Mouse (Mus musculus) neutrophil, adult 83 days (primary cell): ENCODE measurements around the gene Adprm. TPM values are rescaled to one million over a fixed set of nuclear protein-coding genes. Genes with fewer than 3 reads are reported as not detected.

ENCODE experiments used
- total RNA-seq, 2 experiments: library from RNA; stranded (reverse); gene quantifications; one replicate each; pipeline ENCODE4 v1.2.4; 2023

Gene Adprm
- 10 to 100 TPM; 22.6 TPM for total RNA-seq

GRCm38 (mm10) chr11:67052321-67052952 lies at the start of gene Adprm, which contains the start of gene Sco1:
Gene Adprm (minus strand): TSS chr11:67052594.
Gene Sco1 (plus strand): TSS chr11:67052670.

GRCm38 (mm10) chr11:67078000-67078399 lies 25.6 kb upstream of the Adprm start, which contains the start of gene Myh3:
Gene Myh3 (plus strand): TSS chr11:67078300.

GRCm38 (mm10) chr11:67024867-67025477 lies 27.4 kb downstream of the Adprm start, which contains the start of gene Tmem220:
Gene Tmem220 (plus strand): TSS chr11:67025154.

Other genes starting within 250 kb of the Adprm start
- gene Pirt, start 140.6 kb downstream of the Adprm start, total RNA-seq: not detected
- gene Tmem238l, start 96.0 kb downstream of the Adprm start, total RNA-seq: not detected
- 1 to 10 TPM; 1.1 to 1.6 TPM for gene Tmem220, start 27.4 kb downstream of the Adprm start, total RNA-seq
- gene Sco1, start 76 bp upstream of the Adprm start, total RNA-seq: 1 to 10 TPM; 4.9 to 5.8 TPM
- gene Myh3, start 25.7 kb upstream of the Adprm start, total RNA-seq: not detected
- under 1 TPM; 0.07 to 0.09 TPM for gene Myh2, start 118.4 kb upstream of the Adprm start, total RNA-seq
- gene Myh1, start 147.5 kb upstream of the Adprm start, total RNA-seq: not detected
- gene Myh4, start 185.4 kb upstream of the Adprm start, total RNA-seq: under 1 TPM in 1 of 2 experiments, not detected in 1; 0.07 TPM
- gene Myh8, start 224.5 kb upstream of the Adprm start, total RNA-seq: not detected